Mouse (Mus musculus): ENCODE data around the gene Kdm7a.

DNA sequence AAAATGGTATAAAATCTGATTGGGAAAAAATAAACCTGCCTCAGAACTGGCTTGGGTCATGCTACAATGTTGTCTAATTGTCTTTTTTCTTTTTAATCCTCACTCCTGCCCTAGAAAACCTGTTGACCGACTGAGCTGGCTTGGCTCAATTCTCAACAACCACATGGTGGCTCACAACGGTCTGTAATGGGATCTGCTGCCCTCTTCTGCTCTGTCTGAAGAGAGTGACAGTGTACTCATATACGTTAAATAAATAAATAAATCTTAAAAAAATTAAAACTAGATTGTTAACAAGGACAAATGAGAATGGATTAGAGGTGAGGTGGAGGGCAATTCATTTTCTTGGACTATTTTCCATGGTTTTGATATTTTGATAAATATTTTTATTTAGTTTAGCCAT lies 85.9 kb downstream of the Kdm7a start:
- TF ChIP-seq EP300 (IDR thresholded peaks at IDR 0.05; ENCODE audit: low read depth) (no peak), CTCF (IDR thresholded peaks at IDR 0.05; ENCODE audit: low read depth) (no peak)

All from liver, embryonic 14.5 days (tissue).